Mouse (Mus musculus) CH12.LX (cell line): ENCODE data around the gene Dnm3.

Source experiments
- CHD2 ChIP-seq: IDR thresholded peaks from 2 replicates; pipeline ENCODE4 v1.6.1; 2011; ENCODE audit warnings: low read length, improper control_type of control experiment
- CTCF ChIP-seq, 2 experiments: IDR thresholded peaks in 1 of 2; conservative IDR thresholded peaks in 1 of 2; 2 replicates each; pipeline ENCODE4 v1.5.1; 2011 to 2012; ENCODE audit warnings: low read depth in 2 of 2, low read length in 2 of 2, improper control_type of control experiment in 1 of 2, inconsistent platforms in 1 of 2, mild to moderate bottlenecking in 1 of 2, moderate library complexity in 1 of 2
- ELF1 ChIP-seq: IDR thresholded peaks from 2 replicates; pipeline ENCODE4 v1.6.1; 2014; ENCODE audit warnings: low read depth, mild to moderate bottlenecking, inconsistent platforms, low read length, improper control_type of control experiment
- EP300 ChIP-seq: IDR thresholded peaks from 2 replicates; pipeline ENCODE4 v1.6.1; 2011; ENCODE audit warnings: low read length, improper control_type of control experiment
- HCFC1 ChIP-seq: IDR thresholded peaks from 2 replicates; pipeline ENCODE4 v1.6.1; 2012; ENCODE audit warnings: low read depth, mild to moderate bottlenecking, inconsistent platforms, low read length, improper control_type of control experiment
- JUND ChIP-seq: conservative IDR thresholded peaks from 2 replicates; pipeline ENCODE4 v1.6.1; 2011; ENCODE audit warnings: low read depth, low read length, improper control_type of control experiment
- MAX ChIP-seq: IDR thresholded peaks from 2 replicates; pipeline ENCODE4 v1.6.1; 2011; ENCODE audit warnings: low read length, improper control_type of control experiment
- MEF2A ChIP-seq: IDR thresholded peaks from 2 replicates; pipeline ENCODE4 v1.6.1; 2014; ENCODE audit warnings: low read depth, mild to moderate bottlenecking, inconsistent platforms, low read length, improper control_type of control experiment, borderline replicate concordance
- USF1 ChIP-seq: IDR thresholded peaks from 2 replicates; pipeline ENCODE4 v1.6.1; 2014; ENCODE audit warnings: low read depth, mild to moderate bottlenecking, inconsistent platforms, low read length, improper control_type of control experiment
- USF2 ChIP-seq: conservative IDR thresholded peaks from 2 replicates; pipeline ENCODE4 v1.6.1; 2011; ENCODE audit warnings: low read depth, low read length, improper control_type of control experiment
- ZNF384 ChIP-seq: IDR thresholded peaks from 2 replicates; pipeline ENCODE4 v1.6.1; 2012; ENCODE audit warnings: low read depth, low read length, improper control_type of control experiment, inconsistent platforms

GRCm38 (mm10) chr1:162157659-162158058, 320.2 kb downstream of the Dnm3 start:
- no peak for TF ChIP-seq CTCF (conservative IDR thresholded peaks at IDR 0.05 in 1 of 2, IDR thresholded peaks at IDR 0.05 in 1 of 2; ENCODE audit: low read depth in 2 of 2, low read length in 2 of 2)
- no peak for TF ChIP-seq ZNF384
- TF ChIP-seq EP300, result no peak
- TF ChIP-seq USF1, result no peak
- TF ChIP-seq HCFC1, result no peak
- no peak for TF ChIP-seq JUND
- TF ChIP-seq MEF2A, result no peak
- TF ChIP-seq CHD2, result no peak
- no peak for TF ChIP-seq ELF1
- TF ChIP-seq USF2, result no peak
- no peak for TF ChIP-seq MAX
